Mouse (Mus musculus) ES-Bruce4 (cell line): ENCODE measurements around the gene Adh1. TPM values are rescaled to one million over a fixed set of nuclear protein-coding genes. Genes with fewer than 3 reads are reported as not detected.

Experiments
- H3K27ac ChIP-seq: 2 replicates; pipeline ENCODE4 v1.5.1; 2012; ENCODE audit warnings: low read length, inconsistent platforms; ENCODE audit not compliant: insufficient read depth
- H3K27me3 ChIP-seq: 2 replicates; pipeline ENCODE4 v1.6.1; 2012; ENCODE audit warnings: mild to moderate bottlenecking, low read length, inconsistent platforms; ENCODE audit not compliant: control insufficient read depth, poor library complexity, insufficient read depth, severe bottlenecking
- H3K36me3 ChIP-seq: 2 replicates; pipeline ENCODE4 v1.6.1; 2012; ENCODE audit warnings: inconsistent platforms, mild to moderate bottlenecking, low read length, moderate library complexity; ENCODE audit not compliant: control insufficient read depth, poor library complexity, insufficient read depth, severe bottlenecking
- H3K4me1 ChIP-seq: one replicate; pipeline ENCODE4 v1.8.1; 2011; ENCODE audit warnings: low read length; ENCODE audit not compliant: control insufficient read depth, insufficient read depth
- H3K4me3 ChIP-seq: 2 replicates; pipeline ENCODE4 v1.5.1; 2011; ENCODE audit warnings: low read depth, mild to moderate bottlenecking, low read length
- H3K9ac ChIP-seq: 2 replicates; pipeline ENCODE4 v1.6.1; 2012; ENCODE audit warnings: low read depth, mild to moderate bottlenecking, inconsistent platforms; ENCODE audit not compliant: poor library complexity, severe bottlenecking
- H3K9me3 ChIP-seq: replicated peaks from 2 replicates; pipeline ENCODE4 v1.6.1; 2012; ENCODE audit warnings: mild to moderate bottlenecking, low read length, inconsistent platforms; ENCODE audit not compliant: control insufficient read depth, poor library complexity, insufficient read depth, severe bottlenecking
- CTCF ChIP-seq: IDR thresholded peaks from one replicate; pipeline ENCODE4 v1.8.1; 2011; ENCODE audit warnings: low read depth, low read length
- EP300 ChIP-seq: IDR thresholded peaks from 2 replicates; pipeline ENCODE4 v1.6.1; 2011; ENCODE audit warnings: low read depth, low read length; ENCODE audit not compliant: insufficient read depth
- POLR2A ChIP-seq: IDR thresholded peaks from one replicate; pipeline ENCODE4 v1.8.1; 2011; ENCODE audit warnings: low read length; ENCODE audit not compliant: insufficient read depth
- polyA plus RNA-seq: library from polyadenylated mRNA; stranded (reverse); fragments of >200 nt; gene quantifications from 2 replicates; pipeline ENCODE4 v1.2.4, GENCODE M21; 2011; ENCODE audit warnings: low read depth; ENCODE audit not compliant: missing spikeins, insufficient read depth, insufficient read length

Gene Adh1
- polyA plus RNA-seq, 1 experiment = 0.54 TPM

- Histone ChIP-seq H3K4me1 (no peaks in the 10 kb centered on the region), H3K36me3 (no peaks in the 10 kb centered on the region), H3K9ac (no peak overlapping the region), H3K27me3 (no peaks in the 10 kb centered on the region), H3K4me3 (no peak overlapping the region), H3K9me3 (no peaks in the 10 kb centered on the region), H3K27ac (no peak overlapping the region)
- no peak for TF ChIP-seq EP300
These were observed 49.1 kb downstream of the Adh1 start for GRCm38 (mm10) chr3:138309910-138310309.

DNA sequence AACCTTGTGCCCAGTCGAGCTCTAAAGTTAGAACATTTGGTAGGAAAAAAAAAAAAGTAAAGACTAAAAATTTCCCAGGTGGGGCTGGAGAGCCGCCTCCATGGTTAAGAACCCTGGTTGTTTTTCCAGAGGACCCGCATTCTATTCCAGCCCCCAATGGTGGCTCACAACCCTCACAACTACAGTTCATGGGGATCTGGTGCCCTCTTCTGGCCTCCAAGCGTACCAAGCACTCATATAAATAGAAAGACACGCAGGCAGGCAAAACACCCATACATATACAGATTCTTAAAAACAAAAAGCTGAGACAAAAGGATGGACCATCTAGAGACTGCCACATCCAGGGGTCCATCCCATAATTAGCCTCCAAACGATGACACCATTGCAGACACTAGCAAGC lies 50.2 kb downstream of the Adh1 start:
- Histone ChIP-seq H3K27ac (no peak overlapping the region), H3K9ac (no peak overlapping the region), H3K36me3 (no peaks in the 10 kb centered on the region), H3K27me3 (no peaks in the 10 kb centered on the region), H3K4me1 (no peaks in the 10 kb centered on the region), H3K9me3 (no peaks in the 10 kb centered on the region), H3K4me3 (no peak overlapping the region)
- TF ChIP-seq POLR2A (no peak), CTCF (peak; percentile 59), EP300 (no peak)

DNA sequence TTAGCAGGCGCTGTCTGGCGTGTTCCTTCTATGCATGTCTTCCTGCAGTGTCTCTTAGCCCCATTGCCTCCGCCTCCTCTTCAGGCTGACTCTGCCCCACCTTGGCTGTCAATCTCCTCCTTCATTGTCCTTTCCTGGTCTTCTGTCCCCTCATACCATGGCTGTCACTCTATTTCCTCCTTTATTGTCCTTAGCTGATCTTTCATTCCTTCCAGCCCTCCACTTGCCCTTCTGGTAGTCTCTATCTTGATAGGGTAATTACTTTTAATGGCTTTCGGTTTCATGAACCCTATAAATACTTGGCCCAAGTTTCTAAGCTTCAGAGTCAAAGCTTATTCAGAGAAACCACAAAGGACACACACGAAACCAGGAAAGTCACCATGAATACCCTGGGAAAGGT lies 52.2 kb downstream of the Adh1 start, which contains the start of gene Adh6a:
Gene Adh6a (plus strand): TSS at position 322 of the 400 bp plus-strand sequence.
- no peaks in the 10 kb centered on the region for H3K36me3 ChIP-seq
- TF ChIP-seq CTCF = no peak
- TF ChIP-seq POLR2A = no peak
- no peak for TF ChIP-seq EP300
- H3K9ac ChIP-seq = no peak within 1 kb of the TSS
- H3K27me3 ChIP-seq = no peaks in the 10 kb centered on the region
- H3K4me1 ChIP-seq = no peaks in the 10 kb centered on the region
- H3K27ac ChIP-seq = no peak within 1 kb of the TSS
- H3K4me3 ChIP-seq = no peak within 1 kb of the TSS
- no peaks in the 10 kb centered on the region for H3K9me3 ChIP-seq

DNA sequence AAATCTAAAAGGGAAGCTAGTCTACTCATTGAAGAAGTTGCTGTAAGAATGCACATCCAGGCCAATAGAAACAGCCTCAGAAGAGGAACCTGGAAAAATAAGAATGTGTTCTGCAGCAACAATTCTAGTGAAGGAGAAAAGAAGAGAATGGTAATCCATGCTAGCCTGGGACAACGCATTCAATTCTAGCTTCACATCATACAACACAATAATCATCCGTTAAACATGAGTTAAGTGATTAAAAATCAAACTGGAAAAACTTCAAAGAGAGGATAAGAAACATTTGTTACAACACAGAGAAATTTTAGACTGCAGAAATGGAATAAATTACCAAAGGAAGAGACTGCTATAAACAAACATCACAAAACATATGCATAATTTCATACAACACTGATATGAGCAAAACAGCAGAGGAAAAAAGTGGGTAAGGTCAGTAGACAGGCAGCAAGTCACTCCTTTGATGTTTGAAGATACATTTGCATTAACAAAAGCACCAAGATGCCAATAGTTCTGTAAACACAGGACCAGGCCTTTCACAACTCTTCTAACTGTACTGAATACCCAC lies 56.2 kb downstream of the Adh1 start:
- H3K27me3 ChIP-seq = no peaks in the 10 kb centered on the region
- no peak overlapping the region for H3K4me3 ChIP-seq
- no peak overlapping the region for H3K9ac ChIP-seq
- no peaks in the 10 kb centered on the region for H3K9me3 ChIP-seq
- TF ChIP-seq POLR2A (no peak), EP300 (no peak), CTCF (no peak)
- no peak overlapping the region for H3K27ac ChIP-seq
- no peaks in the 10 kb centered on the region for H3K4me1 ChIP-seq
- H3K36me3 ChIP-seq = no peaks in the 10 kb centered on the region

- Histone ChIP-seq H3K36me3 (no peaks in the 10 kb centered on the region), H3K27ac (no peak overlapping the region), H3K27me3 (no peaks in the 10 kb centered on the region), H3K9me3 (no peaks in the 10 kb centered on the region), H3K4me1 (no peaks in the 10 kb centered on the region), H3K9ac (no peak overlapping the region), H3K4me3 (no peak overlapping the region)
- TF ChIP-seq CTCF (no peak), POLR2A (no peak), EP300 (no peak)
These were observed 64.2 kb downstream of the Adh1 start for GRCm38 (mm10) chr3:138325001-138325400.

DNA sequence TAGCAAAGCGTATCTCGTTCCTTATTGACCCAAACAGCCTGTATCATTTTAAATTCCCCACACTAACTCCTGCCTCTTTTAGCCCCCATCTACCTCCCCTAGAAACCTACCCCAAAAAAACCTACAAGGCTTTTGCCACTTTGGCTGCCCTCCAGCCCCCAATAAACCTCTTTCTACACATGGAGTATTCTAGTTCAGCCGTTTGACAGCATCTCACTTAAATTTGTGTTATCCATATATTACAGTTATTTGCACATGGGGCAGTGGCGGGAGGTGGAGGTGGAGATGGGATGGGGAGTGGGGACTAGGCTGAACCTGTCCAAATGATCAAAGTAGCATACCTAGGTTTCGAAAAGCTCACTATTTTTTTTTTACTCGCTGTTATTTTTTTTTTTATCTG lies 64.7 kb downstream of the Adh1 start:
- no peak for TF ChIP-seq POLR2A
- no peak for TF ChIP-seq EP300
- Histone ChIP-seq H3K4me3 (no peak overlapping the region), H3K4me1 (no peaks in the 10 kb centered on the region), H3K36me3 (no peaks in the 10 kb centered on the region), H3K27me3 (no peaks in the 10 kb centered on the region), H3K9ac (no peak overlapping the region), H3K27ac (no peak overlapping the region), H3K9me3 (no peaks in the 10 kb centered on the region)
